Mouse (Mus musculus): ENCODE data around the gene Adipor1. TPM values are rescaled to one million over a fixed set of nuclear protein-coding genes. Genes with fewer than 3 reads are reported as not detected.

Gene Adipor1
- polyA plus RNA-seq, 1 experiment from 2014 or later, result 82.9 TPM

DNA sequence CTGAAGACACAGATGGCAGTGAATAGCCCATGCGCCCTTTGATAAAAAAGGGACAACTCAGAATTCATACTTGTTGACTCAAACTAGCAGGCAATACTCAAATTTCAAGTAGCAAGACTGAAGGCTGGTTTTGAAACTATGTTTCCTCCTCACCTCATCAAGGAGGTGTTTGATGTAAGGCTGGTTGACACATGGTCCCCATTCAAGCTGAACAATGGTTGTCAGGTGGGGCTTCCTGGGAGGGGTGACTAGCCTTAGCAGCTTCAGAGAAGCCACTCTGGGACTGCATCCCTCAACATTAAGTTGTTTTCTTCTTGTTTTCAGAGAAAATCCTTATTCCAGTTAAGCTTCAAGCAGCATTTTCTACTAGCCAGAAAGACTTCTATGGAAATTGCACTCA is 29.5 kb upstream of the Adipor1 start, which contains the start of gene 4933406M09Rik:
Gene 4933406M09Rik, plus strand, starts transcription at position 275 of the 400 bp plus-strand sequence.
- no peak within 1 kb of the TSS for H3K4me3 ChIP-seq (ENCODE audit: low read depth, low read length)
- H3K36me3 ChIP-seq (replicated peaks; ENCODE audit: control insufficient read depth, insufficient read depth, low read depth, low read length), result no peaks in the 10 kb centered on the region
- no peak within 1 kb of the TSS for H3K27ac ChIP-seq (replicated peaks; ENCODE audit: low read depth, low read length)
- H3K4me1 ChIP-seq (ENCODE audit: control insufficient read depth, insufficient read depth, low read length), result no peaks in the 10 kb centered on the region
- no peak within 1 kb of the TSS for H3K4me2 ChIP-seq (ENCODE audit: low read depth, low read length)
- H3K9ac ChIP-seq (replicated peaks; ENCODE audit: low read length), result no peak within 1 kb of the TSS
- H3K27me3 ChIP-seq (ENCODE audit: control insufficient read depth, insufficient read depth, low read length), result no peaks in the 10 kb centered on the region
- H3K9me3 ChIP-seq (replicated peaks; ENCODE audit: control insufficient read depth, low read length), result no peaks in the 10 kb centered on the region
- 96% methylated on average over 1 of the region's 1 CpGs for WGBS
- no peak for DNase-seq (ENCODE audit: low spot score)
- ATAC-seq (replicated peaks; ENCODE audit: insufficient number of reproducible peaks, low FRiP score, low TSS enrichment, low read depth), result no peak

DNA sequence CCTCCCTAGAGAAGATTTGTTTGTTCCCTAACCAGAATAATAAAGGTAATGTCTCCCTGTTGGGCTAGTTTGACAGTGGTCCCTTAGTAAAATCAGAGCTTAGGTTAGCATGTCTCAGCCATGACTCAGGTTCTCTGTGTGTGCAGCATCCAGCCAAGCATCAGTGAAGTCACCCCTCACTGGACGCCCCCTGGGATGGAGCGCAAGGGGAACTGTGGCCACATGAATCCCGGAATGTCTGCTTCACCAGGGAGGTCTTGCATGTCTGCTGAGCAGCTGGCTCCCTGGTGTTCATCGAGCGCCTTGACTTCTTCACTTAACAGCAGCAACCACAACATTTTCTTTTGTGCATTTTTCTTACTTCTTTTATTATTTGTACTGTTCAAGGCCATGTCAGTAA is 21.4 kb upstream of the Adipor1 start:
- no peaks in the 10 kb centered on the region for H3K9me3 ChIP-seq (replicated peaks; ENCODE audit: control insufficient read depth, low read length)
- ATAC-seq (replicated peaks; ENCODE audit: insufficient number of reproducible peaks, low FRiP score, low TSS enrichment, low read depth) (no peak), DNase-seq (ENCODE audit: low spot score) (no peak)
- H3K27me3 ChIP-seq (ENCODE audit: control insufficient read depth, insufficient read depth, low read length), result no peaks in the 10 kb centered on the region
- no peak overlapping the region for H3K4me3 ChIP-seq (ENCODE audit: low read depth, low read length)
- H3K36me3 ChIP-seq (replicated peaks; ENCODE audit: control insufficient read depth, insufficient read depth, low read depth, low read length), result no peaks in the 10 kb centered on the region
- H3K9ac ChIP-seq (replicated peaks; ENCODE audit: low read length), result no peak overlapping the region
- WGBS, result 58% methylated on average over 5 of the region's 5 CpGs
- no peak overlapping the region for H3K4me2 ChIP-seq (ENCODE audit: low read depth, low read length)
- H3K27ac ChIP-seq (replicated peaks; ENCODE audit: low read depth, low read length), result no peak overlapping the region
- no peaks in the 10 kb centered on the region for H3K4me1 ChIP-seq (ENCODE audit: control insufficient read depth, insufficient read depth, low read length)

DNA sequence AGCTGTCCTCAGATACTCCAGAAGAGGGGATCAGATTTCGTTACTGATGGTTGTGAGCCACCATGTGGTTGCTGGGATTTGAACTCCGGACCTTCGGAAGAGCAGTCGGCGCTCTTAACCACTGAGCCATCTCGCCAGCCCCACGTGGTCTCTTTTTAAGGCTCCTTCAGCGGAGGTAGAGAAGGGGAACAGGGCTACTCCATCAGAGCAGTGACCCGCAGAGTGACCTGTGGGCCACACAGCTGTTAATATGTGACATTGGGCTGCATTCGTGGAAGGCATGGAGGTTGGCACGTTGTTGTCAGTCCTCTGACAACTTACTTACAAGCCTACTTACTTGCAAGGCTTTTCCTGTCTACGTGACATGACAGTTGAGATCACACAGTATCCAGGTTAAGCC is 17.0 kb upstream of the Adipor1 start:
- 89% methylated on average over 12 of the region's 12 CpGs for WGBS
- Histone ChIP-seq H3K36me3 (replicated peaks; ENCODE audit: control insufficient read depth, insufficient read depth, low read depth, low read length) (no peaks in the 10 kb centered on the region), H3K4me3 (ENCODE audit: low read depth, low read length) (no peak overlapping the region), H3K4me2 (ENCODE audit: low read depth, low read length) (no peak overlapping the region), H3K27ac (replicated peaks; ENCODE audit: low read depth, low read length) (no peak overlapping the region), H3K9me3 (replicated peaks; ENCODE audit: control insufficient read depth, low read length) (no peaks in the 10 kb centered on the region), H3K4me1 (ENCODE audit: control insufficient read depth, insufficient read depth, low read length) (no peaks in the 10 kb centered on the region), H3K27me3 (ENCODE audit: control insufficient read depth, insufficient read depth, low read length) (no peaks in the 10 kb centered on the region), H3K9ac (replicated peaks; ENCODE audit: low read length) (no peak overlapping the region)
- DNase-seq (ENCODE audit: low spot score), result no peak
- no peak for ATAC-seq (replicated peaks; ENCODE audit: insufficient number of reproducible peaks, low FRiP score, low TSS enrichment, low read depth)

DNA sequence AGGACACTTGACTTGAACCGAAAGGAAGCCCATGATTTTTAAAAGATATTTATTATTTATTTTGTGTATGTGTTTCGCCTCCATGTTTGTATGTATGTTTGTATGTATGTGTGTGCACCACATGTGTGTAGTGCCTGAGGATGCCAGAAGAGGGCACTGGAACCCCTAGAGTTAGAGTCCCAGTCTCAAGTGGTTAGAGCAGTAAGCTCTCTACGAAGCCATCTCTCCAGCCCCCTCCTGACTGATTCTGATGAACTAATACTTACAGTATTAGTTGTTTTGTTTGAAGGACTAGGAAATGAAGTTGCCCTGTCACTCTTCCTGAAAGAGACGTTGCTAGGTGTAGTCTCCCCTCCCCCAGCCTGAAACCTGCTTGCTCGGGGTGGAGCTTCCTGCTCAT is 15.4 kb upstream of the Adipor1 start:
- 53% methylated on average over 5 of the region's 5 CpGs for WGBS
- ATAC-seq (replicated peaks; ENCODE audit: insufficient number of reproducible peaks, low FRiP score, low TSS enrichment, low read depth) (no peak), DNase-seq (ENCODE audit: low spot score) (no peak)
- Histone ChIP-seq H3K4me2 (ENCODE audit: low read depth, low read length) (no peak overlapping the region), H3K4me1 (ENCODE audit: control insufficient read depth, insufficient read depth, low read length) (no peaks in the 10 kb centered on the region), H3K4me3 (ENCODE audit: low read depth, low read length) (no peak overlapping the region), H3K36me3 (replicated peaks; ENCODE audit: control insufficient read depth, insufficient read depth, low read depth, low read length) (no peaks in the 10 kb centered on the region), H3K27ac (replicated peaks; ENCODE audit: low read depth, low read length) (no peak overlapping the region), H3K9ac (replicated peaks; ENCODE audit: low read length) (no peak overlapping the region), H3K9me3 (replicated peaks; ENCODE audit: control insufficient read depth, low read length) (no peaks in the 10 kb centered on the region), H3K27me3 (ENCODE audit: control insufficient read depth, insufficient read depth, low read length) (no peaks in the 10 kb centered on the region)

DNA sequence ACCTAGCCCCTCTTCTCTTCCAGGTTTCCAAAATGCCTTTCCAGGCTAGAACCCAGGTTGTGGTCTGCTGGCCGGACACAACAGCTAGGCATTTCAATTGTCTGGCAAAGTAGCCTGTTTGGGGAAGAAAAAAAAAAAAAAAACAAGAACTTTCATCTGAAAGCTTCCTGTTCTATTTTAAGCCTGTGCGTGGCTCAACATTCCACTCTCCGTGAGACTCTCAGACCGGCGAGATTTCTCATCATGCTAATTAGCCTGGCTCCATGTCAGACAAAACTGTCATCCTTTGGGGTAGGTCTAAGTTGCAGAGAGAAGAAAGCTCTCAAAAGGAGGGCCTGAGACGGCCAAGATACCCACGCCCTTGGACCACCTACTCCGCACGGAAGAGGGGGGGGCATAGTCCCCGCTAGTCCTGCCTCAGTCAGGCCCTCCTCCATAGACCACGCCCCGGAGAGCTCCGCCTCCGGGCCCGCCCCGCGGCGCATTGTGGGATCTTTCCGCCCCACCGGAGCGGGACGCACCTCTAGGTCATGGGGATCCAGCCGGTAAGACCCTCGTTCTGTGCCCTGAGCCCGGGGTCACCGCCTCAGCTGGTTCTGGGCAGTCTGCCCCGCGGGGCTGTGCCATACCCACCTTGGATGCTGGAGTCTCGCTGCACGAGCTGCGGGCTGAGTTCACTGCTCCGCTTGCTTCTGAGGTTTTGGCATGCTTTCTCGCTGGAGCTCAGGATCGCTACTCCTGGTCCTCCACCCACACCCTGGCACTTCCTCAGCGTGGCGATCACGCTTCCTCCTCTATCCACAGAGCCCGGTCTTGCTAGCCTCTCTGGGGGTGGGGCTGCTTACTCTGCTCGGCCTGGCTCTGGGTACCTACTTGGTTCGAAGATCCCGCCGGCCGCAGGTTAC is 9.4 kb upstream of the Adipor1 start, which contains the start of gene Cyb5r1:
Gene Cyb5r1, plus strand, starts transcription at position 51 of the 905 bp plus-strand sequence.
- Histone ChIP-seq H3K27ac (replicated peaks; ENCODE audit: low read depth, low read length) (0 out of 2 replicates have a peak within 1 kb of the TSS, but pooled peaks have one; percentile 23), H3K36me3 (replicated peaks; ENCODE audit: control insufficient read depth, insufficient read depth, low read depth, low read length) (0 out of 2 replicates have a peak, but pooled peaks cover 1% of the 10 kb centered on the region), H3K4me2 (ENCODE audit: low read depth, low read length) (peak within 1 kb of the TSS; percentile 80), H3K9me3 (replicated peaks; ENCODE audit: control insufficient read depth, low read length) (no peaks in the 10 kb centered on the region), H3K4me3 (ENCODE audit: low read depth, low read length) (peak within 1 kb of the TSS; percentile 81), H3K4me1 (ENCODE audit: control insufficient read depth, insufficient read depth, low read length) (no peaks in the 10 kb centered on the region), H3K27me3 (ENCODE audit: control insufficient read depth, insufficient read depth, low read length) (no peaks in the 10 kb centered on the region), H3K9ac (replicated peaks; ENCODE audit: low read length) (peak within 1 kb of the TSS; percentile 75)
- 2% methylated on average over 43 of the region's 43 CpGs for WGBS
- peak; percentile 91 for DNase-seq (ENCODE audit: low spot score)
- ATAC-seq (replicated peaks; ENCODE audit: insufficient number of reproducible peaks, low FRiP score, low TSS enrichment, low read depth), result peak; percentile 97

DNA sequence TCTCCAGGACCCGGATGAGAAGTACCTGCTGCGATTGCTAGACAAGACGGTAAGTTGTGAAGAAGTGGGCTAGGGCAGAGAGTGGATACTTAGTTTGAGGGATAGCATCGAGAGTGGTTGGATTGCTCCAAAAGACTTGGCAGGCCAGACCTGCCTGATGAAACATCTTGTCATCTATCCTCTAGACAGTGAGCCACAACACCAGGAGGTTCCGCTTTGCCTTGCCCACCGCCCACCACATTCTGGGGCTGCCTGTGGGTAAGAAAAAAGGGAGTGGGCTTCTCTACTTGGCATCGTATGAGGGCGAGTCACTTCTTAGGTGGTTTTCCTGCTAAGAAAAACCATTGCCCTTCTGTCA is 8.8 kb upstream of the Adipor1 start:
- H3K36me3 ChIP-seq (replicated peaks; ENCODE audit: control insufficient read depth, insufficient read depth, low read depth, low read length), result peaks cover 4% of the 10 kb centered on the region; the same call in 1 of the 2 replicates
- WGBS, result 39% methylated on average over 8 of the region's 8 CpGs
- H3K27ac ChIP-seq (replicated peaks; ENCODE audit: low read depth, low read length), result no peak overlapping the region
- H3K4me3 ChIP-seq (ENCODE audit: low read depth, low read length), result peak overlapping the region; percentile 81
- no peaks in the 10 kb centered on the region for H3K4me1 ChIP-seq (ENCODE audit: control insufficient read depth, insufficient read depth, low read length)
- H3K9me3 ChIP-seq (replicated peaks; ENCODE audit: control insufficient read depth, low read length), result no peaks in the 10 kb centered on the region
- no peaks in the 10 kb centered on the region for H3K27me3 ChIP-seq (ENCODE audit: control insufficient read depth, insufficient read depth, low read length)
- peak overlapping the region; percentile 80 for H3K4me2 ChIP-seq (ENCODE audit: low read depth, low read length)
- no peak for DNase-seq (ENCODE audit: low spot score)
- peak overlapping the region; percentile 75 for H3K9ac ChIP-seq (replicated peaks; ENCODE audit: low read length)
- no peak for ATAC-seq (replicated peaks; ENCODE audit: insufficient number of reproducible peaks, low FRiP score, low TSS enrichment, low read depth)

DNA sequence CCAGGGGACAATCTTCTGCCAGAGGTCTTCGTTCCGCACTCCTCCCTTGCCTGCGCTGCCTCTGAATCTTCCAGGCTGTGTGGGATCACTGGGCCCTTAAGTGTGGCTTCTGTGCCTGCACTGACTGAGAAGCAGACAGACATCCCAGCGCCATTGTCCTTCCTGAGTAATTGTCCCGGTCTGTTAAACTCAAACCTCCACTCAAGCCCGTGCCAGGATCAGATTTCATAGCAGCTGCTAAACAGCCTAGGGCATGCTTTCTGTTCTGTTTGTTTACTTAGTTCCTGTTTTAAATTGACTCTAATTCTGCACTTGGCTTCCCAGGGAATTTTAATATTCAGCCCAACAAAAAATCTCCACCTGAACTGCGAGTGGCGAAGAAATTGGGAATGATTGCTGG is 7.1 kb upstream of the Adipor1 start:
- DNase-seq (ENCODE audit: low spot score) (no peak), ATAC-seq (replicated peaks; ENCODE audit: insufficient number of reproducible peaks, low FRiP score, low TSS enrichment, low read depth) (no peak)
- no peaks in the 10 kb centered on the region for H3K27me3 ChIP-seq (ENCODE audit: control insufficient read depth, insufficient read depth, low read length)
- no peak overlapping the region for H3K4me3 ChIP-seq (ENCODE audit: low read depth, low read length)
- H3K9ac ChIP-seq (replicated peaks; ENCODE audit: low read length), result no peak overlapping the region
- H3K27ac ChIP-seq (replicated peaks; ENCODE audit: low read depth, low read length), result 0 out of 2 replicates have a peak overlapping the region, but pooled peaks have one; percentile 13
- no peak overlapping the region for H3K4me2 ChIP-seq (ENCODE audit: low read depth, low read length)
- WGBS, result 56% methylated on average over 8 of the region's 8 CpGs
- peaks cover 4% of the 10 kb centered on the region; the same call in 1 of the 2 replicates for H3K36me3 ChIP-seq (replicated peaks; ENCODE audit: control insufficient read depth, insufficient read depth, low read depth, low read length)
- H3K4me1 ChIP-seq (ENCODE audit: control insufficient read depth, insufficient read depth, low read length), result no peaks in the 10 kb centered on the region
- H3K9me3 ChIP-seq (replicated peaks; ENCODE audit: control insufficient read depth, low read length), result no peaks in the 10 kb centered on the region

All from embryonic facial prominence, embryonic 11.5 days (tissue).